Mouse (Mus musculus) urinary bladder, postnatal 4 days (tissue): ENCODE results near the gene Prkg2.

Experiments
- DNase-seq, 2 experiments: peaks; one replicate each; pipeline ENCODE4 v3.0.0; 2021 to 2022; ENCODE audit warnings: low spot score in 2 of 2

Prkg2 gene

GRCm38 (mm10) chr5:98900926-98901325 lies 136.2 kb downstream of the Prkg2 start:
- DNase-seq = no peak

GRCm38 (mm10) chr5:98897946-98898345 lies 139.2 kb downstream of the Prkg2 start:
- no peak for DNase-seq

DNA sequence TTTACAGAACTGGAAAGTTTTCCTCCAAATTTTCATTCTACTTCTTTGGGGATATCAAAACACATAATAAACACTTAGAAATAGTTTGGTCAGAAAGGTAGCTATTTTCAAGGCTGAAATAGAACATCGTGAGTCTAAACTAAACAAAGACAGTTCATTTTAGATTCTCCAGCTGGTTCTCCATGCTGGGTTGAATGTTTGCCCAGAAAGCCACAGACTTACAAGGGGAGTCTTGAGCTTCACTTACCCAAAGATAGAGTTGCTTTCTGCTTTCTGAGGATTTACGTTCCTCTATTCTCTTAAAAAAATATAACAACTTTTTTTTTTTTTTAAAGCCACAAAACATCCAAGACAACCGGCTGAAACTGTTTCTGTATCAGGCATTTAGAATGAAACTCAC lies 142.9 kb downstream of the Prkg2 start:
- DNase-seq = no peak

DNA sequence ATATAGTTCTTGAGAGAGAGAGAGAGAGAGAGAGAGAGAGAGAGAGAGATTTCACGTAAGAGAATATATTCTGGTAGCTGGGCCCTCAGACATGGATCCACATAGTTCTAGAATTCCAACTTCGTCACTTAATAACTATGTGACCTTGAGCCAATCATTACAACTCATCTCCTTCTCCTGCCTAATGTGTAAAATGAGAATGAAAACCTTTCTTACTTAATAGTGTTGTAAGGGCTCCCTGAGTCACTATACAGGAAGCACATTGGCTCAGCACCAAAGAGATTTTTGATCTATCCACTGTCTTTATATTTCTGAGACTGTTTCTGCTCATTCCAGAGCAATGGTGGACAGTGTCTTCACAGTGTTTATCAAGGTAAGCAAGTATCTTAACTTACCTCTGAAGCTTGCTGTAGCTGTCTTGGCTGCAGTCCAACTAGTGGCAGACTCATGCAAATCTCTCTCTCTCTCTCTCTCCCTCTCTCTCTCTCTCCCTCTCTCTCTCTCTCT lies 146.6 kb downstream of the Prkg2 start:
- DNase-seq = no peak

GRCm38 (mm10) chr5:98882096-98882495 lies 155.1 kb downstream of the Prkg2 start:
- no peak for DNase-seq
